In the genomic region with DNA sequence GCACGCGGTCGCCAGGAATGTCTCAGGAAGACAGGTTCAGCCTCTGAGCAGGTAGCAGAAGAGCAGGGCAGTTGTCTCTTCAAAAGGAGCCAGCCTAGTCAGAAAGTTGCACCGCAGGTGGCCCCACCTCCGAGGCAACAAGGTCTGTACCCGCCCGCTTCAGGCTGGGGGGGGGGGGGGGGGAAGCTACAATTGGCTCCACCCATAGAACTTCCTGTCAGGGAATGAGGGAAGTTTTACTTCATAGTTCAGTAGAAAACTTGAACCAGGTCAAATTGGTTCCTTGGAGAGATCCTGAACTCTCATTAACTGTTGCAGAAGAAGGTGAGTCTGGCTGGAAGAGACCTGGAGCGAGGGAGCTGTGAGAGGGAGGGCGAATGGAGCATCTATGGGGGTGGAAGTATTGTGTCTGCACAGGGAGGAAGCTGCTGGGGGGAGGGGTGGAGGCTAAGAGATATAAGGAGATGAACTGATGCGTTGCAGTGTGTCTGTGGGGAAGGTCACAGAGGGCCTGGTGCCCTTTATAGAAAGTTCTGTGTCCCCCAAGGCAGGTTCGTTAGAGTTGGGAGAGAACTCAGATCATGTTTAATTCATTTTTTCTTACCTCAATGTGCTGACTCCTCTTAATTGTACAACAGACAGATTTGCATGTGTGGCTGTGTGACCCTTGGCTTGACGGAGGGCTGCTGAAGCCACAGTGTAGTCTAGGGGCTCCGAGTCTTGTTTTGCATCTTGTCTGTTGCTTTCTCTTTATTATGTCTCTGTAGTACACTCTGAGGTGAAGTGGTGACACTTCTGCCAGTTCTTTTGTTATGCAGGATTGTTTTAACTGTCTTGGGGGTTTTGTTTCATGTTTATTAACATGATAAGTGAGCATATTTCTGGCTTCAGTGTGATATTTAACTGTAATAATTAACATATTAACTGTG, we compare ENCODE assay signal across 7 mouse cellular contexts. TPM values are rescaled to one million over a fixed set of nuclear protein-coding genes. Genes with fewer than 3 reads are reported as not detected.
DNase-seq lines count a peak whose midpoint lies in the region; ATAC-seq and TF ChIP-seq lines count a peak whose summit lies in the region.

A gene (plus strand): TSS at position 199 of the 929 bp plus-strand sequence.

- TF ChIP-seq CTCF in heart, postnatal 0 days (IDR thresholded peaks at IDR 0.05; ENCODE audit: low read depth) = no peak
- TF ChIP-seq CTCF in stomach, postnatal 0 days (IDR thresholded peaks at IDR 0.05; ENCODE audit: low read depth) = no peak

- peak within 1 kb of the TSS; percentile 29; the same call in 1 of the 2 replicates for H3K9ac ChIP-seq in heart, postnatal 0 days (replicated peaks; ENCODE audit: low read depth, low read length)
- peak within 1 kb of the TSS; percentile 20; the same call in 1 of the 2 replicates for H3K9ac ChIP-seq in midbrain, embryonic 11.5 days (ENCODE audit: low read length)
- H3K9ac ChIP-seq in stomach, postnatal 0 days (ENCODE audit: low read length) = no peak within 1 kb of the TSS

- peak within 1 kb of the TSS; percentile 53 for H3K4me2 ChIP-seq in heart, postnatal 0 days (ENCODE audit: low read depth, low read length)
- peak within 1 kb of the TSS; percentile 13 for H3K4me2 ChIP-seq in midbrain, embryonic 11.5 days
- peak within 1 kb of the TSS; percentile 37 for H3K4me2 ChIP-seq in stomach, postnatal 0 days (replicated peaks; ENCODE audit: low read depth)

- no peaks in the 10 kb centered on the region for H3K27me3 ChIP-seq in heart, postnatal 0 days (ENCODE audit: control insufficient read depth, insufficient read depth, low read length)
- no peaks in the 10 kb centered on the region for H3K27me3 ChIP-seq in limb, embryonic 10.5 days (ENCODE audit: low read depth, poor library complexity, severe bottlenecking)
- no peaks in the 10 kb centered on the region for H3K27me3 ChIP-seq in midbrain, embryonic 11.5 days (ENCODE audit: control insufficient read depth, insufficient read depth, low read length)
- no peaks in the 10 kb centered on the region for H3K27me3 ChIP-seq in stomach, postnatal 0 days (ENCODE audit: control insufficient read depth, insufficient read depth, low read length)

- peak within 1 kb of the TSS; percentile 41 for H3K4me3 ChIP-seq in heart, postnatal 0 days (ENCODE audit: low read depth, low read length)
- peak within 1 kb of the TSS; percentile 35 for H3K4me3 ChIP-seq in limb, embryonic 10.5 days
- no peak within 1 kb of the TSS for H3K4me3 ChIP-seq in midbrain, embryonic 11.5 days (ENCODE audit: low read depth, low read length)
- peak within 1 kb of the TSS; percentile 19; the same call in 1 of the 2 replicates for H3K4me3 ChIP-seq in stomach, postnatal 0 days (ENCODE audit: low read depth, low read length)

- peak within 1 kb of the TSS; percentile 55 for H3K27ac ChIP-seq in heart, postnatal 0 days (ENCODE audit: low read depth)
- H3K27ac ChIP-seq in limb, embryonic 10.5 days = peak within 1 kb of the TSS; percentile 48
- no peak within 1 kb of the TSS for H3K27ac ChIP-seq in midbrain, embryonic 11.5 days (ENCODE audit: low read depth, low read length)
- no peak within 1 kb of the TSS for H3K27ac ChIP-seq in stomach, postnatal 0 days (replicated peaks)

- no peaks in the 10 kb centered on the region for H3K36me3 ChIP-seq in heart, postnatal 0 days (replicated peaks; ENCODE audit: control insufficient read depth, insufficient read depth, low read length)
- H3K36me3 ChIP-seq in limb, embryonic 10.5 days = no peaks in the 10 kb centered on the region
- H3K36me3 ChIP-seq in midbrain, embryonic 11.5 days (ENCODE audit: control insufficient read depth, insufficient read depth, low read length) = no peaks in the 10 kb centered on the region
- H3K36me3 ChIP-seq in stomach, postnatal 0 days (ENCODE audit: control insufficient read depth, insufficient read depth, low read length) = no peaks in the 10 kb centered on the region

- 34% methylated on average over 13 of the region's 13 CpGs for WGBS in heart, postnatal 0 days
- 35% methylated on average over 12 of the region's 13 CpGs for WGBS in limb, embryonic 10.5 days
- WGBS in midbrain, embryonic 11.5 days = 21% methylated on average over 13 of the region's 13 CpGs
- WGBS in stomach, postnatal 0 days = 30% methylated on average over 13 of the region's 13 CpGs

- 0 out of 2 replicates have a peak, but pooled peaks have one; percentile 24 for ATAC-seq in heart, postnatal 0 days (ENCODE audit: insufficient read depth, low read depth)
- ATAC-seq in midbrain, embryonic 11.5 days (ENCODE audit: low FRiP score) = no peak
- ATAC-seq in stomach, postnatal 0 days (ENCODE audit: low FRiP score, low TSS enrichment) = peak; percentile 53; the same call in 1 of the 2 replicates

- no peaks in the 10 kb centered on the region for H3K4me1 ChIP-seq in heart, postnatal 0 days (ENCODE audit: control insufficient read depth, insufficient read depth)
- H3K4me1 ChIP-seq in limb, embryonic 10.5 days = peaks cover 7% of the 10 kb centered on the region
- H3K4me1 ChIP-seq in midbrain, embryonic 11.5 days (ENCODE audit: control insufficient read depth, insufficient read depth, low read length) = no peaks in the 10 kb centered on the region
- H3K4me1 ChIP-seq in stomach, postnatal 0 days (replicated peaks; ENCODE audit: control insufficient read depth, insufficient read depth) = no peaks in the 10 kb centered on the region; the same call in 1 of the 2 replicates

- peak; percentile 39 for DNase-seq in MEL-GATA-1-ER (ENCODE audit: extremely low read depth, low read depth)
- peak; percentile 9 for DNase-seq in embryo, embryonic 10 days (ENCODE audit: low spot score)
- peak; percentile 18 for DNase-seq in heart, postnatal 0 days (ENCODE audit: low spot score)
- no peak for DNase-seq in limb, embryonic 10.5 days (ENCODE audit: low spot score)
- peak; percentile 86 for DNase-seq in midbrain, embryonic 11.5 days (ENCODE audit: low spot score, missing footprints)
- DNase-seq in stomach, postnatal 0 days (ENCODE audit: low spot score) = peak; percentile 62
- no peak for DNase-seq in left cerebral cortex, adult 8-10 months (ENCODE audit: low spot score in 2 of 2)

- no peaks in the 10 kb centered on the region for H3K9me3 ChIP-seq in heart, postnatal 0 days (replicated peaks; ENCODE audit: control insufficient read depth, low read length)
- H3K9me3 ChIP-seq in limb, embryonic 10.5 days (replicated peaks) = no peaks in the 10 kb centered on the region
- H3K9me3 ChIP-seq in midbrain, embryonic 11.5 days (ENCODE audit: control insufficient read depth, low read length) = no peaks in the 10 kb centered on the region
- H3K9me3 ChIP-seq in stomach, postnatal 0 days (ENCODE audit: control insufficient read depth, low read length) = no peaks in the 10 kb centered on the region

- TF ChIP-seq EP300 in heart, postnatal 0 days (IDR thresholded peaks at IDR 0.05; ENCODE audit: low read depth) = no peak
- no peak for TF ChIP-seq EP300 in stomach, postnatal 0 days (optimal IDR thresholded peaks at IDR 0.05)

RNA-seq across cellular contexts. Expression of the gene that starts here (rescaled TPM):
- 1.8 and 4.6 TPM in 2 replicates for total RNA-seq in heart, postnatal 0 days (2014; rRNA removed; ENCODE audit: low replicate concordance)
- 4.7 and 5.7 TPM in 2 replicates for polyA plus RNA-seq in heart, postnatal 0 days (2015; fragmentation: Nextera tagmentation; extraction: Ambion mirVana)
- polyA plus RNA-seq in limb, embryonic 10.5 days (2016; fragmentation: Nextera tagmentation; extraction: Ambion mirVana) = 3.9 and 4.1 TPM in 2 replicates
- polyA plus RNA-seq in midbrain, embryonic 11.5 days (2014; fragmentation: Nextera tagmentation; extraction: Ambion mirVana) = 2.9 and 3.0 TPM in 2 replicates
- 3.2 and 3.5 TPM in 2 replicates for polyA plus RNA-seq in stomach, postnatal 0 days (2015; fragmentation: Nextera tagmentation; extraction: Ambion mirVana)
- 1 to 10 TPM in 1 of 4 experiments, under 1 TPM in 3; 0.36 to 1.0 (median 0.45) TPM for total RNA-seq in left cerebral cortex, adult 8-10 months (2022)

Comparison
In these comparisons a context has a peak if more than half of its experiments do, and no peak if none do; other contexts are left out.
1. DNase-seq: peak in MEL-GATA-1-ER (single experiment), embryo, embryonic 10 days (single experiment), heart, postnatal 0 days (single experiment), midbrain, embryonic 11.5 days (single experiment) and stomach, postnatal 0 days (single experiment); none in limb, embryonic 10.5 days (single experiment) and left cerebral cortex, adult 8-10 months (0 of 2).
2. H3K27ac ChIP-seq: peak in heart, postnatal 0 days (single experiment) and limb, embryonic 10.5 days (single experiment); none in midbrain, embryonic 11.5 days (single experiment) and stomach, postnatal 0 days (single experiment).
3. Peak in every context shown above with its lines, with median percentiles within 50 percentile points of each other: H3K4me2 ChIP-seq.